Mouse (Mus musculus): ENCODE data around the gene Xlr. TPM values are rescaled to one million over a fixed set of nuclear protein-coding genes. Genes with fewer than 3 reads are reported as not detected.
"Not testable (repeated sequence)": the region's sequence is repeated elsewhere in the genome, so short reads cannot be mapped to it uniquely, and the experiment has no call there.

Xlr gene
- 3.2 and 3.3 TPM in 2 replicates for total RNA-seq (2015)
- total RNA-seq (2017) = 1.2 and 1.8 TPM in 2 replicates

GRCm38 (mm10) chrX:53797519-53797918 is at the start of gene Xlr:
Gene Xlr, minus strand, starts transcription at chrX:53797706.
- ATAC-seq (replicated peaks; ENCODE audit: poor library complexity) = not testable (repeated sequence)

- ATAC-seq (replicated peaks; ENCODE audit: poor library complexity) = no peak
Measured at GRCm38 (mm10) chrX:53799074-53799473, 1.6 kb upstream of the Xlr start.

GRCm38 (mm10) chrX:53776276-53776675 is 21.2 kb downstream of the Xlr start, which contains the start of gene Zfp36l3:
Gene Zfp36l3, minus strand, starts transcription at chrX:53776394.
- no peak for ATAC-seq (replicated peaks; ENCODE audit: poor library complexity)

GRCm38 (mm10) chrX:53757736-53758135 is 39.8 kb downstream of the Xlr start, which contains the start of gene 1700013H16Rik:
Gene 1700013H16Rik, minus strand, starts transcription at chrX:53757831.
- ATAC-seq (replicated peaks; ENCODE audit: poor library complexity) = no peak

- peak; percentile 77 for ATAC-seq (replicated peaks; ENCODE audit: poor library complexity)
Measured at GRCm38 (mm10) chrX:53752851-53753250, 44.7 kb downstream of the Xlr start.

- peak; percentile 68 for ATAC-seq (replicated peaks; ENCODE audit: poor library complexity)
Measured at GRCm38 (mm10) chrX:53728967-53729366, 68.5 kb downstream of the Xlr start.

Other genes with a start within 250 kb of the Xlr start
- 3.6 and 13.3 TPM in 2 replicates for gene Rtl8c, start 189.7 kb downstream of the Xlr start, total RNA-seq (2015)
- 8.4 TPM in 1 of 2 replicates, not detected in the other for gene Rtl8c, start 189.7 kb downstream of the Xlr start, total RNA-seq (2017)
- gene Gm14597, start 188.7 kb downstream of the Xlr start, total RNA-seq (2015) = not detected in 2 replicates
- gene Gm14597, start 188.7 kb downstream of the Xlr start, total RNA-seq (2017) = not detected in 2 replicates
- gene Rtl8a, start 154.0 kb downstream of the Xlr start, total RNA-seq (2015) = 9.8 and 11.0 TPM in 2 replicates
- 3.3 and 7.3 TPM in 2 replicates for gene Rtl8a, start 154.0 kb downstream of the Xlr start, total RNA-seq (2017)
- gene Rtl8b, start 127.3 kb downstream of the Xlr start, total RNA-seq (2015) = 12.8 and 15.5 TPM in 2 replicates
- 3.3 and 7.5 TPM in 2 replicates for gene Rtl8b, start 127.3 kb downstream of the Xlr start, total RNA-seq (2017)
- gene 4930502E18Rik, start 72.9 kb downstream of the Xlr start, total RNA-seq (2015) = not detected in 2 replicates
- not detected in 2 replicates for gene 4930502E18Rik, start 72.9 kb downstream of the Xlr start, total RNA-seq (2017)
- not detected in 2 replicates for gene 1700013H16Rik, start 39.9 kb downstream of the Xlr start, total RNA-seq (2015)
- not detected in 2 replicates for gene 1700013H16Rik, start 39.9 kb downstream of the Xlr start, total RNA-seq (2017)
- not detected in 2 replicates for gene Zfp36l3, start 21.3 kb downstream of the Xlr start, total RNA-seq (2015)
- not detected in 2 replicates for gene Zfp36l3, start 21.3 kb downstream of the Xlr start, total RNA-seq (2017)